Mouse (Mus musculus): ENCODE results near the gene U90926. TPM values are rescaled to one million over a fixed set of nuclear protein-coding genes. Genes with fewer than 3 reads are reported as not detected.

Gene U90926
- polyA plus RNA-seq, 1 experiment, result not detected

GRCm38 (mm10) chr5:92229514-92229913 lies 14.3 kb upstream of the U90926 start:
- H3K4me1 ChIP-seq (ENCODE audit: control insufficient read depth, insufficient read depth, low read length), result no peaks in the 10 kb centered on the region; the same call in 1 of the 2 replicates
- no peak overlapping the region for H3K4me3 ChIP-seq (replicated peaks; ENCODE audit: control insufficient read depth, low read depth, low read length)
- no peak overlapping the region for H3K27ac ChIP-seq (ENCODE audit: control insufficient read depth, insufficient read depth, low read depth, low read length, poor library complexity)
- 88% methylated on average over 3 of the region's 3 CpGs for WGBS
- no peak for TF ChIP-seq POLR2A (IDR thresholded peaks at IDR 0.05; ENCODE audit: borderline replicate concordance, control insufficient read depth, low read depth, low read length)
- TF ChIP-seq CTCF (IDR thresholded peaks at IDR 0.05; ENCODE audit: control insufficient read depth, insufficient read depth, low read length), result no peak

GRCm38 (mm10) chr5:92228776-92229175 lies 13.6 kb upstream of the U90926 start:
- WGBS, result 54% methylated on average over 10 of the region's 10 CpGs
- no peak overlapping the region for H3K27ac ChIP-seq (ENCODE audit: control insufficient read depth, insufficient read depth, low read depth, low read length, poor library complexity)
- TF ChIP-seq CTCF (IDR thresholded peaks at IDR 0.05; ENCODE audit: control insufficient read depth, insufficient read depth, low read length) (no peak), POLR2A (IDR thresholded peaks at IDR 0.05; ENCODE audit: borderline replicate concordance, control insufficient read depth, low read depth, low read length) (no peak)
- H3K4me3 ChIP-seq (replicated peaks; ENCODE audit: control insufficient read depth, low read depth, low read length), result no peak overlapping the region
- H3K4me1 ChIP-seq (ENCODE audit: control insufficient read depth, insufficient read depth, low read length), result no peaks in the 10 kb centered on the region; the same call in 1 of the 2 replicates

DNA sequence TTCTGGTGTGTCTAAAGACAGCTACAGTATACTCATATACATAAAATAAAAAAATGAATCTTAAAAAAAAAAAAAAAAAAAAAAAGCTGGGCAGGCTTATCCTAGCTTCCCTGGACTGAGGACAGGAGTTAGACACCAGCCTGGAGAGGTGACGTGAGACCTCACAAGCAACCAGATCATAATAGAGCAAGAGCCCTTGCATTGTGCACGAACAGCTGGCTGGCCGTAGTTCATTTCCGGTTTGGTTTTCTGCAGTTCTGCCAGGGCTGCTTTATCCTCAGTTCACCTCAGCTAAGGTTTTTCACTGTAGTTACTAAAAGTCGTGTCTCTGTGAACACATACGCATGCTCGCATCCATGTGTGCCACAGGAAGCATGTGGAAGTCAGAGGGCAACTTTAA lies 12.6 kb upstream of the U90926 start:
- WGBS, result 54% methylated on average over 7 of the region's 7 CpGs
- no peak overlapping the region for H3K4me3 ChIP-seq (replicated peaks; ENCODE audit: control insufficient read depth, low read depth, low read length)
- H3K4me1 ChIP-seq (ENCODE audit: control insufficient read depth, insufficient read depth, low read length), result no peaks in the 10 kb centered on the region; the same call in 1 of the 2 replicates
- no peak overlapping the region for H3K27ac ChIP-seq (ENCODE audit: control insufficient read depth, insufficient read depth, low read depth, low read length, poor library complexity)
- TF ChIP-seq POLR2A (IDR thresholded peaks at IDR 0.05; ENCODE audit: borderline replicate concordance, control insufficient read depth, low read depth, low read length) (no peak), CTCF (IDR thresholded peaks at IDR 0.05; ENCODE audit: control insufficient read depth, insufficient read depth, low read length) (no peak)

DNA sequence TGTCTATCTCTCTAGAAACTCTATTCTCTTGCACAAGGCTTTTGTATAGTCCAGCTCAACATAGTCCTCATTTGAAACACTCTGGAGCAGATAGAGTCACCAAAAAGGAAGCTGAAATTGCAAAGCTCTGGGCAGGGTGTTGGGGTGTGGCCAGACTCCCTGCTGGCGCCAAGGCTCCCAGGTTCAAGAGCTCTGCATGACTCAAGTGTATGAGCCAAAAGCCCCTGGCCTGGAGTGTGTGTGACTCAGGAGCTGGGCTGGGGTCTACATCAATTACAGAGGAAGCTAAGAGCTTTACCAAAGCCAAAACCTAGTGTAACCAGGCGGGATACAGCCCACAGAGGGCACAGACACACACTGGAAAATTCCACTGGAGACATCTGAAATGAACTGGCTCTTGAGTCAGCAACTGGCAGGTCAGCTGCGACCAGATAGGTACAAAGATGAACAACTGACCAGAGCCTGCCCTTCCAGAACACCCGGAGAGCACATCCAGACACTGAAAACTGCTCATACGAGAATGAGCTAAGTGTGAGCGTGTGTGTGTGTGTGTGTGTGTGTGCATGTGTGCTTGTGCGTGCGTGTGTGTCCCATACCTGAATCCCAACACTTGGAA lies 5.2 kb upstream of the U90926 start:
- H3K4me3 ChIP-seq (replicated peaks; ENCODE audit: control insufficient read depth, low read depth, low read length), result no peak overlapping the region
- WGBS, result 77% methylated on average over 8 of the region's 8 CpGs
- TF ChIP-seq POLR2A (IDR thresholded peaks at IDR 0.05; ENCODE audit: borderline replicate concordance, control insufficient read depth, low read depth, low read length), result no peak
- no peak for TF ChIP-seq CTCF (IDR thresholded peaks at IDR 0.05; ENCODE audit: control insufficient read depth, insufficient read depth, low read length)
- H3K4me1 ChIP-seq (ENCODE audit: control insufficient read depth, insufficient read depth, low read length), result no peaks in the 10 kb centered on the region
- H3K27ac ChIP-seq (ENCODE audit: control insufficient read depth, insufficient read depth, low read depth, low read length, poor library complexity), result no peak overlapping the region

DNA sequence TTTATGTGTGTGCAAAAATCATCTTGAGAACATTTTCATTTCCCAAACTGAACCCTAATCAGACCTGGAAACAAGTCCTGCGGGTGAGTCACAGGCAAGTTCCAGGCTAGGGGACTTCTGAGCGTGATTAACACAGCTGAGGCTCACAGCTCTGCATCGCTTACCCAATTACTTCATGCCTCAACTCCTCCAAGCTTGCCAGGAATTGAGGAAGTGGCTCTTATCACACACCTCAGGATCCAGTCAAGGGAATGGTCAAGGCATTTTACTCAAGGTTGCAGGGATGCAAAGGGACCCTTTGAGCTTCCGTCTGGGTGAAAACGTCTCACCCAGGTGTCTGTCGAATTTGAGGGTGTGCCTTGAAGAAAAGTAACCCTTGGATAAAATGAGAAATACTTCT lies 4.6 kb upstream of the U90926 start:
- no peaks in the 10 kb centered on the region for H3K4me1 ChIP-seq (ENCODE audit: control insufficient read depth, insufficient read depth, low read length)
- 50% methylated on average over 6 of the region's 6 CpGs for WGBS
- no peak overlapping the region for H3K27ac ChIP-seq (ENCODE audit: control insufficient read depth, insufficient read depth, low read depth, low read length, poor library complexity)
- TF ChIP-seq CTCF (IDR thresholded peaks at IDR 0.05; ENCODE audit: control insufficient read depth, insufficient read depth, low read length) (no peak), POLR2A (IDR thresholded peaks at IDR 0.05; ENCODE audit: borderline replicate concordance, control insufficient read depth, low read depth, low read length) (no peak)
- H3K4me3 ChIP-seq (replicated peaks; ENCODE audit: control insufficient read depth, low read depth, low read length), result no peak overlapping the region

DNA sequence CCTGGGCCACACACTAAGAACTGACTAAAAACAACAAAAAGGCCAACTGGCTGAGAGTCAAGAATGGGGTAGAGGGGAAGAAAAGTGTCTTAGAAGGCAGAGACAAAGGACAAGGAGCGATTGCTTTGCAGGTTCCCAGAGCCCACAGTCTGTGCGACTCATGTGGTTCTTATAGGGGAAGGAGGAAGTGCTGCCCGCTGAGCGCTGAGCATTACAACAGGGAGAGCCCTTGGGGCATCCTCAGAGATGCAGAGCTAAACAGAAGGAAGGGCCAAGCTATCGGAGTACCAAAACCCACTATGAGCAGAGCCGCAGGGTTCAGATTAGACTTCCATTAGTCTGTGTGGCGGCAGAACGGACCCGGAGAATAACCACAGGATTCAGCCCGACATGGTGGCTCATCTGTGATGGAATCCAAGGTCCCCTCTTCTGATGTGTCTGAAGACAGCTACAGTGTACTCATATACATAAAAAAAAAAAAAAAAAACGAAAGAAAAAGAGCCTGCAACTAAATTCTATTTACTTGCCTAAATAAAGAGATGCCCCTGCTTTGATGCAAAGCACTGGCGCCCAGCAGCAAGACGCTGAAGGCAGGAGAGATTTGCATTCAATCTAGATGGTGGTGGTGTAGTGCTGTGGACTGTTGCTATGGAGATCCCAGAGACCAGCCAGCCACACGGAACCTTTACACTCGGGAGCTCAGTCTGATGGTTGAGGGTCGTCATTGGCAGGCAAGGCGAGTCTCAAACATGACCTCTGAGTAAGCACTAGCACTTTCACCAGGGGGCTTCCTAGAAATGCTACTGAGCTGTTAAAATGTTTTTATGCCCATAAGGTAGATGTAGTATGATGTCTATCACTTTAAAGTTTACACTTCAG lies 3.9 kb upstream of the U90926 start:
- no peaks in the 10 kb centered on the region for H3K4me1 ChIP-seq (ENCODE audit: control insufficient read depth, insufficient read depth, low read length)
- no peak overlapping the region for H3K4me3 ChIP-seq (replicated peaks; ENCODE audit: control insufficient read depth, low read depth, low read length)
- WGBS, result 64% methylated on average over 17 of the region's 17 CpGs
- no peak overlapping the region for H3K27ac ChIP-seq (ENCODE audit: control insufficient read depth, insufficient read depth, low read depth, low read length, poor library complexity)
- TF ChIP-seq CTCF (IDR thresholded peaks at IDR 0.05; ENCODE audit: control insufficient read depth, insufficient read depth, low read length) (no peak), POLR2A (IDR thresholded peaks at IDR 0.05; ENCODE audit: borderline replicate concordance, control insufficient read depth, low read depth, low read length) (no peak)

GRCm38 (mm10) chr5:92212231-92212630 lies 3.0 kb downstream of the U90926 start:
- TF ChIP-seq CTCF (IDR thresholded peaks at IDR 0.05; ENCODE audit: control insufficient read depth, insufficient read depth, low read length), result no peak
- TF ChIP-seq POLR2A (IDR thresholded peaks at IDR 0.05; ENCODE audit: borderline replicate concordance, control insufficient read depth, low read depth, low read length), result no peak
- 83% methylated on average over 4 of the region's 4 CpGs for WGBS
- no peak overlapping the region for H3K27ac ChIP-seq (ENCODE audit: control insufficient read depth, insufficient read depth, low read depth, low read length, poor library complexity)

DNA sequence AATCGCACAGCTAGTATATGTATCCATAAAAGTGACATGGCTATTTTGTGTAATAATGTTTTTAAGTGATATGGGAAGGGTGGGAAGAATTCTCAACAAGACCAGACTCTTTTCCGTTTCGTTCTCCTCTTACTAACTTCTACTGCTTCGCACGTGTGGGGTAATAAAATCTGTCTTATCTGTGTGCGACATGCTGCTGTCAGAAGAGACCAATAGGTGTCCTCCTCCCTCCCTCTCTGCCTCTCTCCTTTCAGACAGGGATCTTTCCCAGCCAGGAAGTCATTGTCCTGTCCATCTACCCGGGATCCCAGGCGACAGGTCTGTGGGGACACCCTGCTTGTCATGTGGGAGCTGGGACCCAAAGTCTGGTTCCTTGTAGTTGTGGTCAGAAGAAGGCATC lies 5.0 kb downstream of the U90926 start:
- Histone ChIP-seq H3K27ac (ENCODE audit: control insufficient read depth, insufficient read depth, low read depth, low read length, poor library complexity) (no peak overlapping the region), H3K4me3 (replicated peaks; ENCODE audit: control insufficient read depth, low read depth, low read length) (no peak overlapping the region), H3K4me1 (ENCODE audit: control insufficient read depth, insufficient read depth, low read length) (no peaks in the 10 kb centered on the region)
- TF ChIP-seq CTCF (IDR thresholded peaks at IDR 0.05; ENCODE audit: control insufficient read depth, insufficient read depth, low read length) (no peak), POLR2A (IDR thresholded peaks at IDR 0.05; ENCODE audit: borderline replicate concordance, control insufficient read depth, low read depth, low read length) (no peak)
- WGBS, result 69% methylated on average over 8 of the region's 8 CpGs

More at GRCm38 (mm10) chr5:92212231-92212630, 3.0 kb downstream of the U90926 start:
- no peaks in the 10 kb centered on the region for H3K4me1 ChIP-seq (ENCODE audit: control insufficient read depth, insufficient read depth, low read length)
- no peak overlapping the region for H3K4me3 ChIP-seq (replicated peaks; ENCODE audit: control insufficient read depth, low read depth, low read length)

Data from bone marrow, adult 2 months (tissue).